Mouse (Mus musculus) spleen, adult 2 months (tissue): ENCODE measurements around the gene Ntm.

Experiments
- CTCF ChIP-seq: fragments of 200-500 bp; IDR thresholded peaks from 2 replicates; pipeline ENCODE4 v1.5.1; 2011; ENCODE audit warnings: mild to moderate bottlenecking, inconsistent platforms; ENCODE audit not compliant: insufficient read depth, insufficient read length, insufficient replicate concordance; ENCODE audit errors: extremely low read depth
- POLR2A ChIP-seq: fragments of 200-500 bp; IDR thresholded peaks from 2 replicates; pipeline ENCODE4 v1.6.1; 2011; ENCODE audit warnings: low read depth, low read length, inconsistent platforms

GRCm38 (mm10) chr9:29267663-29268062, 695.3 kb downstream of the Ntm start:
- no peak for TF ChIP-seq POLR2A
- no peak for TF ChIP-seq CTCF
